Mouse (Mus musculus) hindbrain, embryonic 10.5 days (tissue): ENCODE measurements around the gene Gm3402. TPM values are rescaled to one million over a fixed set of nuclear protein-coding genes. Genes with fewer than 3 reads are reported as not detected.
"Not testable (repeated sequence)": the region's sequence is repeated elsewhere in the genome, so short reads cannot be mapped to it uniquely, and the experiment has no call there.

Experiments
- DNase-seq: peaks from one replicate; pipeline ENCODE4 v3.0.0-alpha.2; 2017; ENCODE audit warnings: low spot score
- H3K27ac ChIP-seq: fragments of 300-500 bp; sonication (generic); 2 replicates; pipeline ENCODE4 v1.5.1; 2016; ENCODE audit warnings: mild to moderate bottlenecking, moderate library complexity
- H3K27me3 ChIP-seq: fragments of 300-500 bp; sonication (generic); 2 replicates; pipeline ENCODE4 v1.6.1; 2016; ENCODE audit warnings: mild to moderate bottlenecking; ENCODE audit not compliant: poor library complexity, insufficient read depth, severe bottlenecking
- H3K36me3 ChIP-seq: fragments of 300-500 bp; sonication (generic); 2 replicates; pipeline ENCODE4 v1.6.1; 2016; ENCODE audit warnings: mild to moderate bottlenecking, moderate library complexity
- H3K4me1 ChIP-seq: fragments of 300-500 bp; sonication (generic); replicated peaks from 2 replicates; pipeline ENCODE4 v1.6.1; 2016; ENCODE audit warnings: mild to moderate bottlenecking
- H3K4me3 ChIP-seq: fragments of 300-500 bp; sonication (generic); 2 replicates; pipeline ENCODE4 v1.5.1; 2016; ENCODE audit warnings: mild to moderate bottlenecking, moderate library complexity
- H3K9me3 ChIP-seq: fragments of 300-500 bp; sonication (generic); 2 replicates; pipeline ENCODE4 v1.6.1; 2016; ENCODE audit warnings: mild to moderate bottlenecking, moderate library complexity
- WGBS: fragments of 180-500 bp; shearing (Covaris S2); methylation state at CpG from one replicate; pipeline ENCODE4 v1.1.7; 2016; 5-methylcytosine and 5-hydroxymethylcytosine counted together
- polyA plus RNA-seq: library from polyadenylated mRNA; unstranded; fragments of >200 nt; fragmentation: Nextera tagmentation; extraction: Ambion mirVana; gene quantifications from 2 replicates; pipeline ENCODE4 v1.2.1, GENCODE M21; 2016

Gm3402 gene
- not detected in 2 replicates for polyA plus RNA-seq

- H3K4me3 ChIP-seq, DNase-seq, H3K27ac ChIP-seq, H3K27me3 ChIP-seq, H3K9me3 ChIP-seq, H3K36me3 ChIP-seq, H3K4me1 ChIP-seq: not testable (repeated sequence)
- 100% methylated on average over 2 of the region's 5 CpGs for WGBS
Measured at GRCm38 (mm10) chr5:146513823-146514222, at the start of gene Gm3402. Gm3402 (plus strand) TSS chr5:146514123.

- no peaks in the 10 kb centered on the region for H3K9me3 ChIP-seq
- 96% methylated on average over 19 of the region's 19 CpGs for WGBS
- H3K27me3 ChIP-seq: no peaks in the 10 kb centered on the region
Measured at GRCm38 (mm10) chr5:146466663-146467062, 47.3 kb upstream of the Gm3402 start.

GRCm38 (mm10) chr5:146468311-146468710 lies 45.6 kb upstream of the Gm3402 start:
- H3K27ac ChIP-seq: no peak overlapping the region
- H3K4me1 ChIP-seq: no peaks in the 10 kb centered on the region
- H3K9me3 ChIP-seq: no peaks in the 10 kb centered on the region
- H3K4me3 ChIP-seq: no peak overlapping the region
- DNase-seq: no peak
- 94% methylated on average over 9 of the region's 9 CpGs for WGBS
- peaks cover 71% of the 10 kb centered on the region for H3K36me3 ChIP-seq
- no peaks in the 10 kb centered on the region for H3K27me3 ChIP-seq

More at GRCm38 (mm10) chr5:146466663-146467062, 47.3 kb upstream of the Gm3402 start:
- peaks cover 79% of the 10 kb centered on the region for H3K36me3 ChIP-seq
- DNase-seq: no peak
- H3K27ac ChIP-seq: no peak overlapping the region
- no peak overlapping the region for H3K4me3 ChIP-seq
- H3K4me1 ChIP-seq: no peaks in the 10 kb centered on the region

GRCm38 (mm10) chr5:146470821-146471220 lies 43.1 kb upstream of the Gm3402 start:
- 90% methylated on average over 9 of the region's 9 CpGs for WGBS
- H3K36me3 ChIP-seq: peaks cover 66% of the 10 kb centered on the region
- no peaks in the 10 kb centered on the region for H3K9me3 ChIP-seq
- H3K27me3 ChIP-seq: no peaks in the 10 kb centered on the region
- no peak overlapping the region for H3K4me3 ChIP-seq
- no peak overlapping the region for H3K27ac ChIP-seq
- H3K4me1 ChIP-seq: no peaks in the 10 kb centered on the region
- no peak for DNase-seq

GRCm38 (mm10) chr5:146471311-146471710 lies 42.6 kb upstream of the Gm3402 start:
- H3K27me3 ChIP-seq: no peaks in the 10 kb centered on the region
- peaks cover 61% of the 10 kb centered on the region for H3K36me3 ChIP-seq
- H3K4me1 ChIP-seq: no peaks in the 10 kb centered on the region
- H3K27ac ChIP-seq: no peak overlapping the region
- DNase-seq: no peak
- no peaks in the 10 kb centered on the region for H3K9me3 ChIP-seq
- no peak overlapping the region for H3K4me3 ChIP-seq
- WGBS: 91% methylated on average over 5 of the region's 5 CpGs

GRCm38 (mm10) chr5:146471821-146472220 lies 42.1 kb upstream of the Gm3402 start:
- Histone ChIP-seq H3K9me3 (no peaks in the 10 kb centered on the region), H3K27ac (no peak overlapping the region), H3K4me3 (no peak overlapping the region), H3K4me1 (no peaks in the 10 kb centered on the region), H3K36me3 (peaks cover 56% of the 10 kb centered on the region), H3K27me3 (no peaks in the 10 kb centered on the region)
- WGBS: 93% methylated on average over 12 of the region's 12 CpGs
- no peak for DNase-seq

- not testable (repeated sequence) for DNase-seq, H3K27me3 ChIP-seq
- 14% methylated on average over 4 of the region's 4 CpGs for WGBS
Measured at GRCm38 (mm10) chr5:146479564-146479963, 34.4 kb upstream of the Gm3402 start.

GRCm38 (mm10) chr5:146481665-146482064 lies 32.3 kb upstream of the Gm3402 start, which contains the start of gene Gm6408:
Gm6408 (plus strand) TSS chr5:146481965.
- H3K27ac ChIP-seq, H3K36me3 ChIP-seq, H3K4me1 ChIP-seq, H3K27me3 ChIP-seq, H3K9me3 ChIP-seq, H3K4me3 ChIP-seq, DNase-seq: not testable (repeated sequence)
- 85% methylated on average over 3 of the region's 3 CpGs for WGBS

More at GRCm38 (mm10) chr5:146479564-146479963, 34.4 kb upstream of the Gm3402 start:
- not testable (repeated sequence) for H3K36me3 ChIP-seq, H3K4me3 ChIP-seq, H3K9me3 ChIP-seq, H3K4me1 ChIP-seq, H3K27ac ChIP-seq

GRCm38 (mm10) chr5:146488959-146489358 lies 25.0 kb upstream of the Gm3402 start:
- H3K4me1 ChIP-seq, H3K36me3 ChIP-seq, H3K4me3 ChIP-seq, H3K27me3 ChIP-seq, H3K9me3 ChIP-seq, DNase-seq, H3K27ac ChIP-seq: not testable (repeated sequence)
- WGBS: 17% methylated on average over 3 of the region's 4 CpGs

GRCm38 (mm10) chr5:146491063-146491462 lies 22.9 kb upstream of the Gm3402 start, which contains the start of gene Gm6370:
Gm6370 (plus strand) TSS chr5:146491363.
- H3K27ac ChIP-seq, H3K27me3 ChIP-seq, H3K4me1 ChIP-seq, H3K9me3 ChIP-seq, H3K4me3 ChIP-seq, H3K36me3 ChIP-seq, DNase-seq: not testable (repeated sequence)
- WGBS: no CpG with 5 or more reads among the region's 5 CpGs

- not testable (repeated sequence) for H3K4me1 ChIP-seq, H3K27me3 ChIP-seq, H3K4me3 ChIP-seq, H3K27ac ChIP-seq, DNase-seq, H3K36me3 ChIP-seq, H3K9me3 ChIP-seq
- WGBS: no CpG with 5 or more reads among the region's 5 CpGs
Measured at GRCm38 (mm10) chr5:146502099-146502498, 11.8 kb upstream of the Gm3402 start, which contains the start of gene 4930449I24Rik. 4930449I24Rik (plus strand) TSS chr5:146502399.

- not testable (repeated sequence) for DNase-seq, H3K4me3 ChIP-seq, H3K36me3 ChIP-seq, H3K27me3 ChIP-seq, H3K27ac ChIP-seq, H3K9me3 ChIP-seq, H3K4me1 ChIP-seq
- WGBS: 90% methylated on average over 3 of the region's 3 CpGs
Measured at GRCm38 (mm10) chr5:146525501-146525900, 11.6 kb downstream of the Gm3402 start, which contains the start of gene Gm3404. Gm3404 (plus strand) TSS chr5:146525801.

- not testable (repeated sequence) for H3K27me3 ChIP-seq, H3K4me3 ChIP-seq, H3K36me3 ChIP-seq, H3K27ac ChIP-seq, H3K4me1 ChIP-seq, DNase-seq, H3K9me3 ChIP-seq
- WGBS: 91% methylated on average over 3 of the region's 3 CpGs
Measured at GRCm38 (mm10) chr5:146537347-146537746, 23.4 kb downstream of the Gm3402 start, which contains the start of gene Gm3409. Gm3409 (plus strand) TSS chr5:146537647.

- not testable (repeated sequence) for H3K36me3 ChIP-seq, H3K27me3 ChIP-seq, H3K4me3 ChIP-seq, H3K27ac ChIP-seq, DNase-seq, H3K9me3 ChIP-seq, H3K4me1 ChIP-seq
- WGBS: no CpG with 5 or more reads among the region's 3 CpGs
Measured at GRCm38 (mm10) chr5:146555836-146556235, 41.9 kb downstream of the Gm3402 start, which contains the start of gene Gm3415. Gm3415 (plus strand) TSS chr5:146556136.
